Mouse (Mus musculus) mature B cell (primary cell): ENCODE data around the gene Kti12.

ENCODE experiments used
- in situ Hi-C: fragments of 300-500 bp; cut with MboI; formaldehyde crosslinking; loops from 2 replicates; pipeline ENCODE4 v1.14.3; 2019

Kti12 gene

DNA sequence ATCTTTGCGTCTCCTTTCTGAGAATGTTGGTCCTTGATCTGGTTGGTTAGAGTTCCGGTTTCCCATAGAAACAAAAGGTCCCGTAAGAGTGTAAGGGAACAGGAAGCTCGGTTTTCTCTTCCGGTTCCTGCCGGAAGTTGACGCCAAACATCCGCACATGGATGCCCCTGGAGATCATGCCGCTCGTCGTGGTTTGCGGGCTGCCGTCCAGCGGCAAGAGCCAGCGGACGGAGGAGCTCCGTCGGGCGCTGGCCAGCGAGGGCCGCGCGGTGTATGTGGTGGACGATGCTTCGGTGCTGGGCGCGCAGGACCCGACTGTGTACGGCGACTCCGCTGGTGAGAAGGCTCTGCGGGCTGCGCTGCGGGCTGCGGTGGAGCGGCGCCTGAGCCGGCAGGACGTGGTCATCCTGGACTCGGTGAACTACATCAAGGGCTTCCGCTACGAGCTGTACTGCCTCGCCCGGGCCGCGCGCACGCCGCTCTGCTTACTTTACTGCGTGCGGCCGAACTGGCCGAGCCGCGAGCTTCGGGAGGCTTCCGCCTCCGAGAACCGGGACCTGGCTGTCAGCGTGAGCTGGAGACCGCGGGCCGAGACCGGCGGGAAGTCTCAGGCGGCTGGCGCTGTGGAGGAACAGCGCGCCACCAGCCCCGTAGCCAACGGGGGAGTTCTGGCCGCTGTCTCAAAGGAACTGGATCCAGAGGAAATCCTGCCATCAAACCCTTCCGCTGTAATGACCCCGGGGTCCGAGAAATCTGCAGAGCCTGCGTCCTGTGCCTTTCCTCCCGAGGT is at the start of gene Kti12:
Gene Kti12 (plus strand): TSS at position 71 of the 790 bp plus-strand sequence.
- in situ Hi-C loops = loop anchor here (25.0 kb wide), 1 partner anchor 814 kb away; the partner anchor contains the start of gene Cdkn2c

DNA sequence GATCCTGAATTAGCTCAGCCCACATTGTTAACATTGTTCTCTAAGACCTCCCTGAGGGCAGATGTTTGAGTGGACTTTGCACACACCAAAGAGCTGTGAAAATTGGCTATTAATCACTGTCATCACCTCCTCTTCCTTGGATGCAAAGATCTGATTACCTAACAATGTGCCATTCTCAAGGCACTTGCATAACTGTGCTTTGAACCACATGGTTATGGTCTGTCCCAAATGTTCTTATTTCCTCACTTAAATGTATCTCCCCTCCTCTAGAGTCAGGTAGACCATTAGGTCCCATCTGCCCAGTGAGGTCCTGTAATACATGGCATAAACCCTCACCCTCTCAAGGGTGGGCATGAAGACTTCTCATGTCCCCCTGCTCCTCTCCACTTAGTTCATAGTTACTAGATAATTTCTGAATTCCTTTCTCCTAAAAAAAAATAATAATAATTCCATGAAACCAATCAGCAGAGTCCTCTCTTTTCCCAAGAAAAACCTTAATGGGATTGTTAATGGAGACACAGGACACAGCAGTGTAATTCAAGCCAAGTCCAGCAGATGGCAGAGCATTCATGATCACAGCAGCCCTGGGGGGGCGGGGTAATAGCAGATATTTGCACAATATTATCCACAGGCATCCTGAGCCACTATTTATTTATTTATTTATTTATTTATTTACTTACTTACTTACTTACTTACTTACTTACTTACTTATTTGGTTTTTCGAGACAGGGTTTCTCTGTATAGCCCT is 49.3 kb upstream of the Kti12 start:
- in situ Hi-C loops = no loop called here

DNA sequence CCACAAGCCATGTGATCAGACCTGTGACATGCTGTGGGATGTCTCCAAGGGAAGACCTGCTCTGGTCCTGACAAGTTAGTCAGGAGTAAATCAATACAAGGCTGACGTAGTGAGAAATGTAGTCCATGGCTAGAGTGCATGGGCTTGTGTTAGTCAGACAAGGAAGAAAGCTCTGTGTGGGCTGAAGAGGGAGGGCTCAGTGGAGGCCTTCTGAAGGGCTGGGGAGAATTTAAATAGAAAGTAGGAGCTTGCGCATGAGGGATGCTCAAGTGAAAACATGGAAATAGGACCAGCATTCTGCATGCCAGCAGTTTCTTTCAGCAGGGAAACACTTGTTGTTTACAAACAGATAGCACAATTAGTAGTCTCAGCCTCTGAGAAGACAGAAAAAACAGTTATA is 44.0 kb upstream of the Kti12 start:
- in situ Hi-C loops = no loop called here

DNA sequence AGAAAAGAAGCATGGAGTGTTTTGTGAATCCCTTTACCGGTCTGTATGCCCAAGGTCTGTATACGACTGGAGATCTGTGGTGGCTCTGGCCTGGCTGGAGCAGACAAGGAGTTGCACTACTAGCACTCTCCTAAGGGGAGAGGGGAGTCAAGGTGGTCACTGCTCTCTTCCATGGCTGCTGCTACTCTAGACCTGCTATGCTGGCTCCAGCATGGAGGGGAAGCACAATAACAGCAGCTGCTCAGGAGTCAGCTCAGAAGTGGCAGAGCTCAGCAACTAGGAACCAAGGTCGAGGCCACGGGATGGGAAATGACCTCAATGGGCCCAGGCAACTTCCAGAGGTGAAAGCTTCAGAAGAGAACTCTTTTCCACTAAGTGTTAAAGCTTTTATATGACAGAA is 36.4 kb upstream of the Kti12 start:
- in situ Hi-C loops = no loop called here

DNA sequence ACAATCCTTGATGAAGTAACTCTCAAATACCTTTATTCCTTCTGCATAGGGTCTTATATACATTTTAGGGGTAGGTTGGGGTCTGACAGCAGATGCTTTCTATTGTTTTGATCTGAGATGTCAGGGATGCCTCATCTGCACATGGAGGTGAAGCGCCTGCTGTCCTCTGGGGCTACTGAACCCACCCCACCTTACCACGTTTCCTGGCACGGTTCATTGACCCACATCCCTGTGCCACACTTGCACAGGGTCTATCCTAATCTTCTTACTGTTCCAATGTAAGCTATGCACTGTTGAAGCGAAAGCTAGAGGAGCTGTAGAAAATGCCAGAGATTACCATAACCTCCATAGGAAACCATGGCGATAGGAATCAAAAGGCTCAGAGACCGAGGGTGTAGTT is 36.0 kb upstream of the Kti12 start:
- in situ Hi-C loops = no loop called here

DNA sequence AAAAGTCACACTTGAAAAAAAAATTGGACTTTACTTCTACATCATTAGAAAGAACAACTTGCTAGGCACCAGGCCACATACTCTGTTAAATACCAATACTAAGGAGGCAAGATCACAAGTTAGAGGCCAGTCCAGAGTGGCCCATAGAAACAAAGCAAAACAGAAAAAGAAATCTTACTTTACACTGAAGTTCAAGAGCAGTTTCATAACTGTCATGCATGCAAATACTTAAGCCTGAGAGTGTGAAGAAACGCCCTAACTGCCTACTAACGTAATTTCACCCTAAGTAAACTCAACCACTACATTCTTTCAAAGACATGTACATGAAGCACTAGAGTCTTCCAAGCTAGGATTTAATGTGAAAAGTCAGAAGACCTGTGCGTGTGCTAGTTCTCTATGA is 21.9 kb upstream of the Kti12 start:
- in situ Hi-C loops = loop anchor here (25.0 kb wide), 1 partner anchor 837 kb away; the partner anchor contains the start of gene Cdkn2c

DNA sequence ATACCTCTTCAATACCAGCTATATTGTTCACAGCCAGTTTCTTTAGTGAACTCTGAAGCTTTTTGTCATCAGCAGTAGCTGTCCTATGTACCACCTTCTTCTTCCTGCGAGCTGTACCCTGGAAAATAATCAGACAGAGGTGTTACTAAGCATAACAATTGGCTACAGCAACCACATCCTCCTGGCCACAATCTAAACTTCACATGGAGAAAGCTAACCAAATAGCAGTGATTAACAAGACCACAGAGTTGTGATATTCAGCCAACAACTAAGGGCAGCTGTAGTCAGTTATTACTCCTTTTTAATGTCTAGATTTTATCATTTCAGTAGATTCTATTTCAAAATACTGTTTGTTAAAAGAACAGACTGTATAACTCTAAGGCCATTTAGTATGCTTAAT is 21.5 kb upstream of the Kti12 start:
- in situ Hi-C loops = loop anchor here (25.0 kb wide), 1 partner anchor 836 kb away; the partner anchor contains the start of gene Cdkn2c

DNA sequence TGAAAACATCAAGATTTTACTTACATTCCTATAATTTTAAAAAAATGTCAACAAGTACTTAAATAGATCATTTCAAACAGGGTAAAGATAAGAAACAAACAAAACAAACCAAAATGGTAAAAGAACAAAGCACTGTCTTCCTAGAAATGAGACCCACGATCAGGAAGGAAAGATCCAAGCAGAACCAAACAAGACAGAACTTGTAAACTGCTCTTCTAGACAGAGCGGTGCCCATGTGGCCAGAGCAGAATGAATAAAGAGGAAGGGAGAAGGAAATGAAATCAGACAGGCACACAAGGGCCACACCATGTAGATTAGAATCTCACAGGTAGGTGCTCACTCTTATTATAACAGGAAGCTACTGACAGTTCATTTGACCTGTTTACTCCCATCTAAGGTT is 20.9 kb upstream of the Kti12 start:
- in situ Hi-C loops = loop anchor here (25.0 kb wide), 1 partner anchor 836 kb away; the partner anchor contains the start of gene Cdkn2c

DNA sequence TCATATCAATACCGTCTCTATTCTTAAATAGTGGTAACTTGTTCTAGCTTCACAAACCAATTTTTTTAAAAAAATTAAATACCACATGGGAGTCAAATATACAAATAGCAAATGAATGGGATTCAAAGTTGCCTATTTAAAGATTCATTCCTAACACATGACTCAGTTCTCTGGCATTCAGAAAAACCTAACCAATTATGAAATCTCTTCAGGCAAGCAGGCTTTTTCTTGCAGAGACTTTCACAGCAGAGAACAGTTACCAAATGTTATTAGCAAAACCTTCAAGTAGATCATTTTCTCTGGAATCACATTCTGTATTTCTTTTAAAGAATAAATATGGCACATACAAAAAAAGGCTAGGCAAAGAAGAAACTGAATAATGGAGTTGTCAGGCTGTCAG is 16.9 kb upstream of the Kti12 start:
- in situ Hi-C loops = loop anchor here (25.0 kb wide), 1 partner anchor 832 kb away; the partner anchor contains the start of gene Cdkn2c

DNA sequence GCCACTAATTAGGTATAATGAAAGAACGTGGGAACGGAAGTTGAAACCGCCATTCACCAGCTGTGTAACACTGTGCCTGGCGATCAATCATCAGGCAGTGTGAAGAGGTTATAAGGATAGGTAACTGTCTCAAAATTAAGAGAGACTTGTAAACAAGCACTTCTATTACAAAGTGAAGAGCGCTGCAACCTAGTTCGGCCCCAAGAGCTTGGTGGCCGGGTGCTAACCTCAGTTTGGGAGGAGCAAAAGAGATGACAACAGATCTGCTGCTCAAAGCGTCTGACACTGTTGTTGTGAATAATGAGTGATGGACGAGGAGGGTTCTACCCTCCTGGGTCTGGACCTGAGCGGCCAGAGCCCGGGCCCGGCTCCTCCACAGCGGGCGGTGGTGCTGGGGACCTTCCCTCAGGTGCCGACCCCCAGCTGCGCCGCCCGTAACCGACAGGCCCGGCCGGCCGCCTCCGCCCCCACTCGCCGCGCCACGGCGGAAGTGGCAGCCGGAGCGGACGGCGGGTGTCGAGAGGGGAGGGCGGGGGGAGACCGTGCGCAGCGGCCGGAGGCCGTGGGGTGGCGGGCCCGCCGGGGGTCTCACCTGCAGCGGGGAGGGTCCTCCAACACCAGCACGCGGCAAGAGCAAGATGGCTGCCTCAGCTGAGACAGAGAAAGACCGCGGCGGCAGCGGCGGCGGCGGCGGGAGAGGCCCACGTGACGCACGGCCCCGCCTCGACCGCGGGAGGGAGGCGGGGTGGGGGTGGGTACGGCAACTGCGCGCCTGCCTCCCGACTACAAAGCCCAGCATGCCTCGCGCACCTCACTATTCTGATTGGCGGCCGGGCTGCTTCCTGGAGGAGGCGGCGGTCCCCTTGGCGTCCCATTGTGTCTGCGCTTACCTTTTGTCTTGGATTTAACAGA is 14.4 kb upstream of the Kti12 start, which contains the start of gene Btf3l4:
Gene Btf3l4 (minus strand): TSS at position 699 of the 912 bp plus-strand sequence.
- in situ Hi-C loops = loop anchor here (25.0 kb wide), 1 partner anchor 829 kb away; the partner anchor contains the start of gene Cdkn2c

DNA sequence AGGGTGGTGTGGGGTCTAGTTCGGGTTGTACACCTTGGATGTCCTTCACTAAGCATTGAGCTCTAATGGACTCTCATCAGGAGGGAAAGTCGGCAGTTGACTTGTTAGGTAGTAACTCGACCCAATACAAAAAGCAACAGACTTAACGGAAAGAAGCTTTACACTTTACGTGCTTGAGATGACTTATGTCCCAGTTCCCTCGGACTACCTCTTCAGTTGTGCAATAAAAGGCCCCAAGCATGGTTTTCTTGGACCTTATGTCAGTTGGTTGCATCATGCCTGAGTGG is 13.8 kb upstream of the Kti12 start:
- in situ Hi-C loops = loop anchor here (25.0 kb wide), 1 partner anchor 829 kb away; the partner anchor contains the start of gene Cdkn2c

DNA sequence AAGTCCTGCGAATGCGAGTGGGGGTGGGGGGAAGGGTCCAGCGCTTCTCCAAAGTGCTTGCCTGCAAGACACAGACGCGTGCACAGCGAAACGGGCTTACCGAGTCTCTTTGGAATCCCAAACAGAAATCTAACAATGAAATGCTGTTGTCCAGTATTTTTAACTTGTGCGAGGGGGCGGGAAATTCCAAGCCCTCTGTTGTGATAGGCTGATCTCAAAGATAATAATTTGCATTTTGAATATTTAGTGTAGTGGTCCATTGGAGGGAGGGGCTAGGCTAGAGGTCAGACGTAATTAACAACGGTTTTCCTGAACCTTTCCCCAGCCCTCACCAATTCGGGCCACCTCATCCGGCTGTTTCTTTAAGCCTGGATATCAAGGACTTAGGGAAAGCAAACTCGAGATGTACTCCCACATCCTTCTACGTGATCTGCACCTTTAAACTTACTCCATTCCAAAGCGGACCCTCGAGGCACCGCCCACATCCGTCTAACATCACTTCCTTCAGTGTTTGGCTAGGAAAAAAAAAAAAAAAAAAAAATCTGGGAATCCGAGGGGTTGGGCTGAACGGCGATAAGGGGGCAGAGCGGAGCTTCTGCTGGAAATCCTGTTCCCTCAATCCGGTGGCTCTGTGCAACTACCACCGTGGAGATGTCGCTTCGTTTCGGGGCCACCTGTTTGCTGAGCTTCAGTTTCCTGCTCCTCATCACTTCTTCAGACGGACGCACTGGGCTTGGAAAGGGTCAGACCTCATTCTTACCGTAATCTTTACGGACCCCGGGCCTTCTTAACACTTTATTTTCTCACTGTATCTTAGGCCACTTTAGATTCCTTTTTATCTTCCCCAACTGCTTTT is 13.2 kb upstream of the Kti12 start, which contains the start of gene Txndc12:
Gene Txndc12 (plus strand): TSS at position 487 of the 856 bp plus-strand sequence.
- in situ Hi-C loops = loop anchor here (25.0 kb wide), 1 partner anchor 828 kb away; the partner anchor contains the start of gene Cdkn2c

DNA sequence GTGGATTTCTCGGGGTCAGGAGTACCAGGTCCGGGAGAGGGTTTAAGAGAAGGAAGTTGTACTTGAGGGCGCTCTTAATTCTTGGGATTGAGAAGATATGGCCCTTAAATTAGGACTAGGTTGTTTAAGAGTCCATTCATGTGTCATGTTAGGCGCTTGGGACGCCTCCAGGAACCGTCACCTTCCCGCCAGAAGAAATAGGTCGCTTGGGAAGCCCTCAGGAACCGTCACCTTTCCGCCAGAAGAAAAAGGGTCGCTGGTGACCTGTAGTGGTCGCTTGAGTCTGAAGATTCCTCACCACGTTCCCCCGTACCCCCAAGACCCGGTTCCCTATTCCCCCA is 12.6 kb upstream of the Kti12 start:
- in situ Hi-C loops = loop anchor here (25.0 kb wide), 1 partner anchor 827 kb away; the partner anchor contains the start of gene Cdkn2c

DNA sequence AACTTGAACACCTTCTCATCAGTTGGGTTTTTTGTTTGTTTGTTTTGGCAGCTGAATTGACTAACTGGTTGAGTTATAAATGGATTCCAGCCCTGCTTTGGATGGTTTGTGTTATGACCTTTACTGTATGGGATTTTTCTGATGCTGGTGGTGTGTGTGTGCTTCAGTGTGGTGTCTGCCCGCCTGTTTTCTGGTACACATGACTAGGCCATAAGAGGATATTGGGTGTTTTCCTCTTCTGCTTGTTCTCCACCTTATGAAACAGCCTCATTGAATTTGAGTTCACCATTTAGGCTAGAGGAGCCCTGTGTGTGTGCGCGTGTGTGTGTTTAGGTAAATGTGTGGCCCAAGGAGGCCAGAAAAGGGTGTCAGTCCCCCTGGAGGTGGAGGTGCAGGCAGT is 12.1 kb upstream of the Kti12 start:
- in situ Hi-C loops = loop anchor here (25.0 kb wide), 1 partner anchor 827 kb away; the partner anchor contains the start of gene Cdkn2c

DNA sequence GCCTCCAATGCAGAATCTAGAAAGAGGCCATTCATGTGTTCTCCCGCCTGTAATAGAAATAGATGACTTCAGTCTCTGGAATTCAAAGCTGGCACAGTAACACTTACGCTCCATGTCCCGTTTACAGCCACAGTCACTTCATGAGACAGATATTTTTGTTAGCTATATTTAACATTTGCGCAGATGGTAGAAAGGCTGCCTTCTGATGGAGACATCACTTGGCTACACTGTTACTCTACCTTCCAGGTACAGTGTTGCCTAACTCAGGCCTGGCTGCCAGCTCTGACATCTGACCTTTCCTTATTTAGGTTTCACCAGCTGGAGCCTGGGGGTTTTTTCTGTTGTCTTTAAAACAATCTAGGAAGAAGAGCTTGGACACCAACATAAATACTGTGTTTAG is 9.6 kb upstream of the Kti12 start:
- in situ Hi-C loops = loop anchor here (25.0 kb wide), 1 partner anchor 824 kb away; the partner anchor contains the start of gene Cdkn2c

DNA sequence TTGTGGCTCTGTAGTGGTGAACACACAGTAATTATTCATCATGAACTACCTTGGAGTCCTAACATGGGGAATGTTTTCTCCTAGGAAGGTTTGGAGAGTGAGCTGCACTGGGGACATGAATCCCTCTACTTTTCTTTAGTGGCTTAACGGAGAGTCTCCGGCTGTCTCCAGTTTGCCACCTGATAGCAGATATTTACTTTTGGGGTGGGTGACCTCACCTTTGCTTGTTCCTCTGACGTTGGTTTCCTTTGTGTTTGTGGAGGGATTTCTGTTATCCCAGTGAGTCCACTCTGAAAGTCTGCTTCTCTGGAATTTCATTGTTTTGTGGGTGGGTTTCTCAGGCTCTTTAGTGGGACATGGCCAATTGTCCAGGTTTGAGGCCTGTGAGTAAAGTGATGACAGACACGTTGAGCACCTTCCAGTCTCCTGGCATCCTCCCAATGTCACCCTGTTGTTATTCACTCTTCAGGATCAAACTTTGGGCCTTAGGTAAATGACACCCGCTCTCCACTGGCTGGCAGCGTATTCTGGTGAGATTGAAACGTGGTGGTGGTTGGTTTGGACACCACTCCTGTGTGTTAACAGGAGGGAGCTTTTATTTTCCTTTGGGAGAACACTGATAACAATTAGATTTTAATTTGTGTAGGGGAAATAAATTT is 5.5 kb upstream of the Kti12 start:
- in situ Hi-C loops = loop anchor here (25.0 kb wide), 1 partner anchor 820 kb away; the partner anchor contains the start of gene Cdkn2c

DNA sequence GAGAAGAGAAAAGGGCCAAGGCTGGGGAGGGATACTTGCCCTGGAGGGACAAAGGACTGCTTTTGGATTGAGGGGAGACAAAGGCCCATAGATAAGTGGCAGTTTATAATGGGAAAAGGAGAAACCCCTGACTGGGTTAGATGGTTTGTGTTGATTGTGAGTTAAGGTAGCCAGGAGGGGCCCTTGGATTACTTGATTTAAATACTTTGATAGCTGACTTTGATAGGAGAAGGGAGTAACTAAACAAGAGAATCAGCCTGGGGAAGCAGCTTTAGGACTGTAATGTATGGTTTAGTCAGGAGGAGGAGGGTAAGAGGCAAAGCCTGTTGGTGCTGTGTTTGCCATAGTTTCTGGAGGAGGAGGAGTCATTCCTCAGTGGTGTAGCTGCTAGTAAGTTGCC is 4.2 kb upstream of the Kti12 start:
- in situ Hi-C loops = loop anchor here (25.0 kb wide), 1 partner anchor 819 kb away; the partner anchor contains the start of gene Cdkn2c

DNA sequence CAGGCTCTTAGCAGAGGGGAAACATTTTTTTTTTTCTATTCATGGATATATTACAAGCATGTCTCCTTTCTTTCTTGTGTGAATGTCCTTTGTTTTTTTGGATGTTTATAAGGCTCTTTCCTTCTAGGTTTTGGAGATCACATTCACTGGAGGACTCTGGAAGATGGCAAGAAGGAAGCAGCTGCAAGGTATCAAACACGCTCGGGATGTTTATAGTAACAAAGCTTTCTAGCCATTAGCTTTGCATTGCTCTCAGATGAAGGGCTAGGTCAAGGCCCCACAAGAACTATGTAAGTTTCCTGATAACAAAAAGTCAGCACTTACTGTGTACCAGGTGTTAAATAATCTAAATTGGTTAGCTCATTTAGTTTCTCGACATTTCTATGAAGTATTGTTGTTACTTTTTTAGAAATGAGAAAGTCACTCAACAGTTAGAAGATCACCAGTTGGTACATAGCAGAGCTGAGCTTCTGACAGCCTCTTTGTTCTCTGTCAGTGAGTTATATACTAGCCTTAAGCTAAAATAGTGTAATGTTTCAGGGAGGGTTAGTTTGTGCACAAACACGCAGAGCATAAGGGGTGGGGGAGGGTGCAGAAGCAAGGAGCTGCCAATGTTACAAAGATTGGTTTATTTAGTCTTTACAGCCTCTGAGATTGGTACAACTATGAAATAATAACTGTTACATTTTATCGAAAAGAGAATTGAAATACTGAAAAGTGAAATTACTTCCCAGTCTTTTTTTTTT is 1.6 kb upstream of the Kti12 start:
- in situ Hi-C loops = loop anchor here (25.0 kb wide), 1 partner anchor 816 kb away; the partner anchor contains the start of gene Cdkn2c

DNA sequence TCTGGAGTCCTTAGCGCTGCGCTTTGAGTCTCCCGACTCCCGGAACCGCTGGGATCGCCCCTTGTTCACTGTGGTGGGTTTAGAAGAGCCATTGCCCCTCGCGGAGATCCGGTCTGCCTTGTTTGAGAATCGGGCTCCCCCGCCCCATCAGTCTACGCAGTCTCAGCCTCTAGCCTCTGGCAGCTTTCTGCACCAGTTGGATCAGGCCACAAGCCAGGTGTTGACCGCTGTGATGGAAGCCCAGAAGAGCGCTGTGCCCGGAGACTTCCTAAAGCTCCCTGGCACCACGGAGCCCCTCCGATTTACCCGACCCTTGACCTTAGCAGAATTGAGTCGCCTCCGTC is 892 bp downstream of the Kti12 start, which contains the start of gene A730015C16Rik:
Gene A730015C16Rik (minus strand): TSS at position 115 of the 344 bp plus-strand sequence.
- in situ Hi-C loops = loop anchor here (25.0 kb wide), 1 partner anchor 814 kb away; the partner anchor contains the start of gene Cdkn2c
